Mouse (Mus musculus) heart, postnatal 14 days (tissue): Measurements from ENCODE around the gene Tap2. TPM values are rescaled to one million over a fixed set of nuclear protein-coding genes. Genes with fewer than 3 reads are reported as not detected.

Experiments used
- DNase-seq, 2 experiments: peaks; one replicate each; pipeline ENCODE4 v3.0.0; 2021 to 2022
- intact Hi-C: fragments of 180-260 bp; cut with DNase I; formaldehyde crosslinking; loops from one replicate; pipeline ENCODE4 v1.15.1; 2025
- total RNA-seq, 2 experiments: library from RNA; stranded (reverse); gene quantifications; 2 replicates each; pipeline ENCODE4 v1.2.3; 2021

Gene Tap2
- total RNA-seq, 2 experiments from 2014 or later, result 18.9 to 20.7 TPM

GRCm38 (mm10) chr17:34192852-34193251, 10.5 kb upstream of the Tap2 start:
- no peak for DNase-seq
- intact Hi-C loops, result no loop called here

GRCm38 (mm10) chr17:34193468-34193867, 9.9 kb upstream of the Tap2 start:
- DNase-seq, result no peak
- intact Hi-C loops, result no loop called here

DNA sequence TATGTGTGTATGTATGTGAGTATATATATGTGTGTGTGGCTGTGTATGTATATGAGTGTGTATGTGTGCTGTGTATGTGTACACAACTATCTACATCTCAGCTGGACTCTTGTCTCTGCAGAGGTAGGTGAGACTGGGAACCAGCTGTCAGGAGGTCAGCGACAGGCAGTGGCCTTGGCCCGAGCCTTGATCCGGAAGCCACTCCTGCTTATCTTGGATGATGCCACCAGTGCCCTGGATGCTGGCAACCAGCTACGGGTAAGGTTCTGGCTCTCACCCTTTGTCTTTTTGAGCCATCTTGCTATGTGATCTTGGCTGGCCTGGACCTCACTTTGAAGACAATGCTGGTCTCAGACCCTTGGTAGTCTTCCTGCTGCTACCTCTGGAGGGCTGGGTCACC, 8.6 kb upstream of the Tap2 start:
- DNase-seq, result no peak
- intact Hi-C loops, result no loop called here

DNA sequence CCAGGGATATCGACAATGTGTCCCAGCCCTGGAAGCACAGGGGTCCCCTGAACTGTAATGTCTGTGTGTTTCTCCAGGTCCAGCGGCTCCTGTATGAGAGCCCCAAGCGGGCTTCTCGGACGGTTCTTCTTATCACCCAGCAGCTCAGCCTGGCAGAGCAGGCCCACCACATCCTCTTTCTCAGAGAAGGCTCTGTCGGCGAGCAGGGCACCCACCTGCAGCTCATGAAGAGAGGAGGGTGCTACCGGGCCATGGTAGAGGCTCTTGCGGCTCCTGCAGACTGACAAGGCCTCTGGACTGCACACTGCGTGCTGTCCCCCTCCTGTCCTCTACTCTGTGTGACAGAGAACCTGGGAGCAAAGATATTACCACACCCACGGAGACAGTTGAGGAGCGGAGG, 6.8 kb upstream of the Tap2 start:
- no peak for DNase-seq
- intact Hi-C loops, result no loop called here

DNA sequence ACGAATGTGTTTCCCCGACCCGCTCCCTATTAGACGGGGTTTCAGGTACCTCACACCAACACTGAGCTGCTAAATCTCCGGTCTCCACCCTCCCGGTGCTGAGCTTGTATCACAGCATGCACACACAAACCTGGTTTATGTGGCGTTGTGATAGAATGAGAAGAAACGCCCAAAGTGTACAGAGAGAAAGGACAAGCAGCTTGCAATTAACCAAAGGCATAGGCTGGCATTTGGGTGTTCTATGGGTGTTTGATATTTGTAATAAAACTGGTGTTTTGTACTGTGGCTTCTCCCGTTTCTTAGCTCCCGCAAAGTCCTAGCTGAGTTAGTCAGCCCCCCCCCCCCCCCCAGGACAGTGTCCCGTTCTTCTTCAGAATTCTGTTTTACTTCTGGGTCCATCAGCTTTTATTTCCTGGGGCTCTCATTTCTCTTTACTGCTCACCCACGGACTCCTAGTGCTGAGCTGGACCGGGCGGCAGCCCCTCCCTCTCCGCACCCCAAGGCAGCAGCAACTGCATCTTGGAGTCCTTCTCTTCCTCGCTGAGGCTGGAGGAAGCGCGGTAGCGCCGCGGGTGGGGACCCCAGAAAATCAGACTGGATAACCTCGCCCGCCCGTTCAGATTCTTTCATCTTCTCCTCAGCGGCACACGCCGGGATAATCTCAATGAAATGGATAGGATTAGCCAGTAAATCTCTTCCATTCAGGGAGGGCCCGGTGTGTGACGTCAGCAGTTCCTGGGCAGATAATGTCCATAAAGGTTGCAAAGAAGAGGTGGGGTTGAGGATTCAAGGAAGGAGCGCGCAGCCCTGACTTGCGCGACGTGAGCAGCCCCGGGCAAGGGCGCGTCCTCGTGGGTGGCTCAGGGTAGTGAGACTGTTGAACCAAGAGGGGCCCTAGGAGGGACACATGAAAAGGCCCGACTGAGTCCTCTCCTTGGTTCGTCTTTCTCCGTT, 6.1 kb upstream of the Tap2 start, which contains the start of gene Psmb8:
TSS of gene Psmb8 (plus strand) at position 781 of the 954 bp plus-strand sequence.
- intact Hi-C loops, result no loop called here
- peak; percentile 89 to 93 for DNase-seq

DNA sequence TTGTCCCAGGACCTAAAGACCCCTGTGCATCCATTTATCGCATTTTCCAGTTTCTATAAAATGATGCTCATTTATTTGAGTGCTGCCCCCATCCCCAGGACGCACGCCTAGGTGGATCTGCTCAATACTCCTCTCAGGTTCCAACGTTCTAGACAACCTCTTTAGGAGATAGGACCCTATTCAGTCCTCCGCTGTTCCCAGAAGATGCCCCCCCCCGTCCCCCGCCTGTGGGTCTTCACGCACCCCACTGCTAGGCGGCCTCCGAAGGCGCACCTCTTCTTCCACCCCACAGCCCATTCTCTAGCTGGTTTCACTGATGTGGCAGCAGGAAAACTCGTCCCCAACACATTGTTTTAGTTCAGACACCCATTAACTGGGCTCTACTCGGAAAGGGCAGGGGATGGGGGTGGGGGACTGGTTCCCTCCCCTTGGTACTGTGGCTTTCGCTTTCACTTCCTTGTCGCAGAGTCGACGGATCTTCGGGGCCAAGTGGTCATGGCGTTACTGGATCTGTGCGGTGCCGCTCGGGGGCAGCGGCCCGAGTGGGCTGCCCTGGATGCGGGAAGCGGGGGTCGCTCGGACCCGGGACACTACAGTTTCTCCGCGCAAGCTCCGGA, 5.3 kb upstream of the Tap2 start:
- intact Hi-C loops, result no loop called here
- DNase-seq, result peak; percentile 51 to 61

GRCm38 (mm10) chr17:34198521-34198912, 4.8 kb upstream of the Tap2 start:
- no peak for DNase-seq
- intact Hi-C loops, result no loop called here

GRCm38 (mm10) chr17:34199050-34199619, 4.2 kb upstream of the Tap2 start:
- DNase-seq, result no peak
- intact Hi-C loops, result no loop called here

DNA sequence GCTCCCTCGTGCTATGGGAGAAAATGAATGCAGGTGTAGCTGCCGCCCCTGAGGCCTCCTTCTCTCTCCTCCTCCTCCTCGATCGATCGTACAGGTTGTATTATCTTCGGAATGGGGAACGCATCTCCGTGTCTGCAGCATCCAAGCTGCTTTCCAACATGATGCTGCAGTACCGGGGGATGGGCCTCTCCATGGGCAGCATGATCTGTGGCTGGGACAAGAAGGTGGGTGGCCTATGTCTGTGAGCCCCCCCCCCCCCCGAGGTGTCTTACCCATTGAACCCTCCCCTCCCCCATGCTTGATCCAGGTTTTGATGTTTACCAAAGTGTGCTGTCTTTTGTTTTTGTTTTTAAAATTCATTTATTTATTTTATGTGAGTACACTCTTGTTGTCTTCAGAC, 3.3 kb upstream of the Tap2 start:
- DNase-seq, result no peak
- intact Hi-C loops, result loop anchor here (5.0 kb wide), 1 partner anchor 37 kb away; the partner anchor contains the start of gene H2-Ob

GRCm38 (mm10) chr17:34200772-34201505, 2.4 kb upstream of the Tap2 start:
- no peak for DNase-seq
- intact Hi-C loops, result loop anchor here (5.0 kb wide), 1 partner anchor 36 kb away; the partner anchor contains the start of gene H2-Ob

- intact Hi-C loops, result loop anchor here (5.0 kb wide), 1 partner anchor 36 kb away; the partner anchor contains the start of gene H2-Ob
- no peak for DNase-seq
Observed at GRCm38 (mm10) chr17:34201506-34202055, 1.7 kb upstream of the Tap2 start.

DNA sequence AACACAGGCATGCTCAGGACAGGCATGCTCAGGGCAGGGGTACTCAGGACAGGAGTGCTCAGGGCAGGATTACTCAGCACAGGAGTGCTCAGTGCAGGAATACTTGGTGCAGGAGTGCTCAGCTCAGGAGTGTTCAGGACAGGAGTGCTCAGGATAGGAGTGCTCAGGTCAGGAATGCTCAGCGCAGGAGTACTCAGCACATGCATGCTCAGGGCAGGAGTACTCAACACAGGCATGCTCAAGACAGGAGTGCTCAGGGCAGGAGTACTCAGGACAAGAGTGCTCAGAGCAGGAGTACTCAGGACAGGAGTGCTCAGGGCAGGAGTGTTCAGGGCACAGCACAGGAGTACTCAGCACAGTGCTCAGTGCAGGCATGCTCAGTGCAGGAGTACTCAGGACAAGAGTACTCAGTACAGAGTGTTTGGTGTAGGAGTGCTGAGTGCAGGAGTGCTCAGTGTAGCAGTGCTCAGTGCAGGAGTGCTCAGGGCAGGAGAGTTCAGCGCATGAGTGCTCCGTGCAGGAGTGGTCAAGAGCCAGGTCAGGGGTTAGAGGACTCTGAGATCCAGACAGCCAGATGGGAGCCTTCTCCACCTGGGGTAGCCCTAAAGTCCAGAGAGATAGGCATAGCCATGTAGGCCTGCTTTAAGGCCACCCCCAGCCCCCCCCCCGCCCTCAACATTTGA, 426 bp upstream of the Tap2 start:
- intact Hi-C loops, result loop anchor here (5.0 kb wide), 1 partner anchor 34 kb away; the partner anchor contains the start of gene H2-Ob
- DNase-seq, result no peak

DNA sequence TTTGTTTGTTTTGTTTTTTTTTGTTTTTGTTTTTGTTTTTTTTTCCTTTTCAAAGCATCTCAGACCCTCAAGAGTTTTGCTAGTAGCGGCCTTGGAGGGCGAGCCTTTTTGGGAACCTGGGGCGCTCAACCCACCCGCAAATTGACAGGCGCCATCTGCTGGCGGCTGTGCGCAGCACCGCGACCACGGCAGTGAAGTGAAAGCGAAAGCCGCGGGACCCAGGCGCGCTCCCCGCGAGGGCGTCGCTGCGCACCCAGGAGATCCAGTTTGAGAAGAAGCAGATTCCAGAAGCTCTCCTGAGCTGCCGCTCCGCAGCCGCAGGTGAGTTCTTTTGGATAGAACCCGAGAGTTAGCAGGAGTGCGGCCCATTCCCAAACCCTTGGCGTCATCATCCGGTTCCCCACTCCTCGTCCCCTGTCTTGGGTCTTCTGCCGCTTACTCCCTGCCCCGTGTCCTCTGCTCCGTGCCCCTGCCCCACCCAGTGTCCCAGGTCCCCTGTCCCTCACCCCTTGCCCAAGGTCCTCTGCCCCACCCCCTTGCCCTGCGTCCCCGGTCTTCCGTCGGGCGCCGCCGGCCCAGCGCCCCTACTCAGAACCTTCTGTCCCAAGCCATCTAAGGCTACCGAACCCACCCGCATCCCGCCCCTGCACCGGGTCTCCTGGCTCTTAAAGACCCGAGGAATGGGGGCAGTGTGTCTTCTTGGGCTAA, 1.1 kb downstream of the Tap2 start:
- peak; percentile 94 to 96 for DNase-seq
- intact Hi-C loops, result loop anchor here (1.0 to 5.0 kb wide), 3 partner anchors 18 to 34 kb away; partner anchors contain the start of genes H2-Ob, Psmb9 and Tap1

- DNase-seq, result peak; percentile 58 to 62
- intact Hi-C loops, result loop anchor here (2.0 kb wide), 1 partner anchor 18 kb away; the partner anchor contains the start of genes Psmb9 and Tap1
Observed at GRCm38 (mm10) chr17:34205021-34205745, 1.9 kb downstream of the Tap2 start.

DNA sequence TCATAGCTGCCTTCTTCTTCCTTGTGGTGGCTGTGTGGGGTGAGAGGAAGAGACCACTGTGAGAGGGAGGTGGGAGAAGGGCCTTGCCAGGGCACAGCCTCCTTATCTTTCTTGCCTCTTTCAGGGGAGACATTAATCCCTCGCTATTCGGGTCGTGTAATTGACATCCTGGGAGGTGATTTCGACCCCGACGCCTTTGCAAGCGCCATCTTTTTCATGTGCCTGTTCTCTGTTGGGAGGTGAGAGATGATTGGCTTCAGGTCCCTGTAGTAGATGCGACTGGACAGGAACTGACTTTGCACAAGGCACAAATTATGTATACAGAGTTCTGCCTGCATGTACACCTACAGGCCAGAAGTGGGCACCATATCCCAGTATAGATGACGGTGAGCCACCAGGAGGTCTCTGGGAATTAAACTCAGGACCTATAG, 2.4 kb downstream of the Tap2 start:
- intact Hi-C loops, result loop anchor here (2.0 kb wide), 1 partner anchor 19 kb away; the partner anchor contains the start of genes Psmb9 and Tap1
- DNase-seq, result peak; percentile 2 to 40

GRCm38 (mm10) chr17:34206731-34207130, 3.4 kb downstream of the Tap2 start:
- peak in 1 of 2 experiments; percentile 0 for DNase-seq
- intact Hi-C loops, result no loop called here

DNA sequence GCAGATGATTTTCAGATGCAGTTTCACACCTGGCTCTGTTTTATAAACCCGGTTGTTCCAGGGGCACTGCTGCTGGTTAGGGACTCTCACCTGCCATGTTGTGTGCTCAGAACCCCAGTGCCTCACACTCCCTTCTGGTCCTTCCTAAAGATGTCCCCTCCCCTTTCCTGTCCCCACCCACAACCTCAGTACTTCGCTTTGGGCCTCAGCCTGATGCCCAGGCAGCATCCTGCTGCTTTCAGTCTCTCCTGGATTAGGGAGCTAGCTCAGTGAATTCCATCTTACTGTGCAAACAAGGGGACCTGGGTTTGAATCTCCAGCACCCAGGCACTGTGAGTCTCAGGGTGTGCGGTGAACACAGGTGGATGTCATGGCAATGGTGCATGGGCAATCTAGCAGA, 4.1 kb downstream of the Tap2 start:
- intact Hi-C loops, result no loop called here

GRCm38 (mm10) chr17:34207866-34208265, 4.5 kb downstream of the Tap2 start:
- intact Hi-C loops, result no loop called here
- peak in 1 of 2 experiments; percentile 0 for DNase-seq

More for the DNA sequence above, 4.1 kb downstream of the Tap2 start:
- DNase-seq, result peak in 1 of 2 experiments; percentile 1
